Mouse (Mus musculus) limb, embryonic 11.5 days (tissue): ENCODE data around the gene Nans. TPM values are rescaled to one million over a fixed set of nuclear protein-coding genes. Genes with fewer than 3 reads are reported as not detected.

ENCODE experiments used
- ATAC-seq: fragments of 200-750 bp; cut with Nextera tagmentation; 2 replicates; pipeline ENCODE4 v1.8.0; 2017; ENCODE audit warnings: low read depth; ENCODE audit not compliant: insufficient number of reproducible peaks, low FRiP score, low TSS enrichment
- DNase-seq: peaks from one replicate; pipeline ENCODE4 v3.0.0-alpha.2; 2015; ENCODE audit warnings: low spot score
- H3K27ac ChIP-seq: fragments of 300-500 bp; sonication (generic); replicated peaks from 2 replicates; pipeline ENCODE4 v1.5.1; 2014; ENCODE audit warnings: low read depth, mild to moderate bottlenecking, low read length
- H3K27me3 ChIP-seq: fragments of 300-500 bp; sonication (generic); 2 replicates; pipeline ENCODE4 v1.6.1; 2014; ENCODE audit warnings: mild to moderate bottlenecking, low read length, mixed read lengths; ENCODE audit not compliant: control insufficient read depth, insufficient read depth
- H3K36me3 ChIP-seq: fragments of 300-500 bp; sonication (generic); 2 replicates; pipeline ENCODE4 v1.6.1; 2014; ENCODE audit warnings: mild to moderate bottlenecking, low read length, moderate library complexity, mixed read lengths; ENCODE audit not compliant: control insufficient read depth, insufficient read depth
- H3K4me1 ChIP-seq: fragments of 300-500 bp; sonication (generic); 2 replicates; pipeline ENCODE4 v1.6.1; 2014; ENCODE audit warnings: low read length, mixed read lengths; ENCODE audit not compliant: control insufficient read depth, insufficient read depth
- H3K4me2 ChIP-seq: fragments of 300-500 bp; sonication (generic); 2 replicates; pipeline ENCODE4 v1.6.1; 2014; ENCODE audit warnings: low read depth, mild to moderate bottlenecking, moderate library complexity; ENCODE audit not compliant: severe bottlenecking
- H3K4me3 ChIP-seq: fragments of 300-500 bp; sonication (generic); 2 replicates; pipeline ENCODE4 v1.5.1; 2014; ENCODE audit warnings: low read depth, low read length
- H3K9ac ChIP-seq: fragments of 300-500 bp; sonication (generic); 2 replicates; pipeline ENCODE4 v1.6.1; 2014; ENCODE audit warnings: mild to moderate bottlenecking, low read length
- H3K9me3 ChIP-seq: fragments of 300-500 bp; sonication (generic); 2 replicates; pipeline ENCODE4 v1.6.1; 2016; ENCODE audit warnings: low read length; ENCODE audit not compliant: control insufficient read depth
- WGBS: fragments of 180-500 bp; shearing (Covaris S2); extraction: QIAGEN DNeasy Blood & Tissue Kit; methylation state at CpG from one replicate; pipeline ENCODE4 v1.1.7; 2014; 5-methylcytosine and 5-hydroxymethylcytosine counted together
- polyA plus RNA-seq: library from polyadenylated mRNA; unstranded; fragments of >200 nt; fragmentation: Nextera tagmentation; extraction: Ambion mirVana; gene quantifications from 2 replicates; pipeline ENCODE4 v1.2.1, GENCODE M21; 2014

The Nans gene
- polyA plus RNA-seq, 1 experiment from 2014 or later = 98.0 TPM

GRCm38 (mm10) chr4:46532511-46532910, 43.5 kb downstream of the Nans start:
- ATAC-seq (no peak), DNase-seq (no peak)
- H3K27me3 ChIP-seq = peaks cover 32% of the 10 kb centered on the region
- H3K4me2 ChIP-seq = no peak overlapping the region
- no peak overlapping the region for H3K4me3 ChIP-seq
- no peaks in the 10 kb centered on the region for H3K36me3 ChIP-seq
- H3K27ac ChIP-seq = no peak overlapping the region
- 89% methylated on average over 2 of the region's 2 CpGs for WGBS
- H3K9ac ChIP-seq = no peak overlapping the region
- peaks cover 2% of the 10 kb centered on the region; the same call in 1 of the 2 replicates for H3K4me1 ChIP-seq
- no peaks in the 10 kb centered on the region for H3K9me3 ChIP-seq

DNA sequence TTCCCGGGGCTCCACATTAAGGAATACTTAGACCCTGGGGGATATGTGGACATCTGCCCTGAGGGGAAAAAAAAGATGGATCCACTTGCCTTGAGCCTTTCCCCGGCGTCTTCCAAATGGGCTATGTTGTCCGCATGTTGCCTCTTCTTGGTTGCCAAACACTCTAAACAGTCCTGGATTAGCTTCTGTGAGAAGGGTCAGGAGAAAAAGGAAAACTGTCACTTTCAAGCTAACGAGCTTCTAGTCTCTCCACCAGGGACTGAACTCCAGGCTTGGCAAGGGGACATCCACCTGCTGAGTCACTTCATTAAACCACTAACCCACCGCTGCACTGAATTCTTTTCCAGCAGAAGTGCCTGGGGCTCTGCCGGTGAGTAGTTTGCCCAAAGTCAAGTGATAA, 43.9 kb downstream of the Nans start:
- WGBS = 69% methylated on average over 7 of the region's 7 CpGs
- no peak for DNase-seq
- no peaks in the 10 kb centered on the region for H3K36me3 ChIP-seq
- H3K27me3 ChIP-seq = peaks cover 36% of the 10 kb centered on the region
- H3K4me1 ChIP-seq = peaks cover 2% of the 10 kb centered on the region; the same call in 1 of the 2 replicates
- no peak overlapping the region for H3K4me2 ChIP-seq
- ATAC-seq = no peak
- no peak overlapping the region for H3K4me3 ChIP-seq
- no peak overlapping the region for H3K27ac ChIP-seq
- no peak overlapping the region for H3K9ac ChIP-seq
- no peaks in the 10 kb centered on the region for H3K9me3 ChIP-seq

GRCm38 (mm10) chr4:46533934-46534720, 45.1 kb downstream of the Nans start:
- H3K4me1 ChIP-seq = peaks cover 2% of the 10 kb centered on the region; the same call in 1 of the 2 replicates
- ATAC-seq (no peak), DNase-seq (peak; percentile 39)
- H3K27me3 ChIP-seq = peaks cover 40% of the 10 kb centered on the region
- H3K4me2 ChIP-seq = no peak overlapping the region
- no peak overlapping the region for H3K27ac ChIP-seq
- H3K4me3 ChIP-seq = peak overlapping the region; percentile 7; the same call in 1 of the 2 replicates
- 8% methylated on average over 29 of the region's 29 CpGs for WGBS
- no peaks in the 10 kb centered on the region for H3K9me3 ChIP-seq
- no peaks in the 10 kb centered on the region for H3K36me3 ChIP-seq
- H3K9ac ChIP-seq = no peak overlapping the region

DNA sequence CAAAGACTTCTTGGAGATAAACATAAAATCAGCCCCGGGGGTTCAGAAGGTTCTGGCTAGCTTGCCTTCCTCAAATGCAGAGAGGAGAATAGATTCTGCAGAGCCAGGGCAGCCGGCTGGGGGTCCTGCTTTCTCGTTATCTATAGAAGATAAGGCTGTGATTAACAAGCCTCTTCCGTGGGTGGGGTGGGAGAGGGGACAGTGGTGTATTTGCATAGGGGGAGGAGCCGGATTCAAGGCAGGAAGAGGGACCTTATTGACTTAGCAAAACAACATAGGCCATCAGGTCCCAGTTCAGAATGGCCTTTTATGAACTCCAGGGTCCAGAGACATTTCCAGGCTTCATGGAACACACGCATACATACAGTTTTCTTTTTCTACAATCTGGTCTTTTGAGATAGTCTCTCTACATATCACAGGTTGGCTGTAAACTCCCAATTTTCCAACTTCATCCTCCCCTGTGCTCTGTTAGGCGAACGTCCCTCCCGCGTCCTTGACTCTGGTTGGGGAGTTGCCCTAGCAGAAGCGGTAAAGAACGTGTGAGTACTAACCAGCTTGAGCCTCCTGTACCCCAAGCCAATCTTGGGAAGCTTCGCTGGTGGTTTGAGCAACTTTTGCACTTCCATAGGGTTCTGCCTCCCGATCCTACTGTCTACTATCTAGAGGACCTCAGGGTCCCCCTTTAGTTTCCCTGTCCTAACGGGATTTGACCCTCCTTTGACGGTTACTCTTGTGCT, 46.2 kb downstream of the Nans start:
- Histone ChIP-seq H3K36me3 (no peaks in the 10 kb centered on the region), H3K9ac (peak overlapping the region; percentile 50), H3K4me3 (peak overlapping the region; percentile 41), H3K4me2 (peak overlapping the region; percentile 69), H3K4me1 (peaks cover 2% of the 10 kb centered on the region; the same call in 1 of the 2 replicates), H3K27me3 (peaks cover 40% of the 10 kb centered on the region), H3K9me3 (no peaks in the 10 kb centered on the region), H3K27ac (no peak overlapping the region)
- WGBS = 5% methylated on average over 16 of the region's 16 CpGs
- no peak for ATAC-seq
- no peak for DNase-seq

- DNase-seq = peak; percentile 67
- H3K4me3 ChIP-seq = peak within 1 kb of the TSS; percentile 41
- peaks cover 2% of the 10 kb centered on the region; the same call in 1 of the 2 replicates for H3K4me1 ChIP-seq
- H3K9ac ChIP-seq = peak within 1 kb of the TSS; percentile 50
- peaks cover 40% of the 10 kb centered on the region for H3K27me3 ChIP-seq
- no peaks in the 10 kb centered on the region for H3K36me3 ChIP-seq
- no peaks in the 10 kb centered on the region for H3K9me3 ChIP-seq
- peak; percentile 73 for ATAC-seq
- peak within 1 kb of the TSS; percentile 69 for H3K4me2 ChIP-seq
- WGBS = under 1% methylated on average over 46 of the region's 46 CpGs
- no peak within 1 kb of the TSS for H3K27ac ChIP-seq
Measured at GRCm38 (mm10) chr4:46535840-46536361, 46.9 kb downstream of the Nans start, which contains the start of gene Trim14. Gene Trim14, minus strand, starts transcription at chr4:46536141.

- no peak for DNase-seq
- no peak overlapping the region for H3K4me2 ChIP-seq
- no peak overlapping the region for H3K27ac ChIP-seq
- H3K27me3 ChIP-seq = peaks cover 34% of the 10 kb centered on the region
- H3K4me1 ChIP-seq = peaks cover 2% of the 10 kb centered on the region; the same call in 1 of the 2 replicates
- H3K9me3 ChIP-seq = no peaks in the 10 kb centered on the region
- 53% methylated on average over 9 of the region's 9 CpGs for WGBS
- no peaks in the 10 kb centered on the region for H3K36me3 ChIP-seq
- H3K4me3 ChIP-seq = no peak overlapping the region
- no peak overlapping the region for H3K9ac ChIP-seq
- no peak for ATAC-seq
Measured at GRCm38 (mm10) chr4:46539167-46539566, 50.1 kb downstream of the Nans start.

- WGBS = 43% methylated on average over 9 of the region's 9 CpGs
- H3K9me3 ChIP-seq = no peaks in the 10 kb centered on the region
- no peak overlapping the region for H3K27ac ChIP-seq
Measured at GRCm38 (mm10) chr4:46541707-46542106, 52.7 kb downstream of the Nans start.

GRCm38 (mm10) chr4:46543366-46544050, 54.5 kb downstream of the Nans start:
- H3K4me2 ChIP-seq = no peak overlapping the region
- no peak for DNase-seq
- no peak overlapping the region for H3K27ac ChIP-seq
- ATAC-seq = no peak
- no peak overlapping the region for H3K4me3 ChIP-seq
- H3K9me3 ChIP-seq = no peaks in the 10 kb centered on the region
- H3K36me3 ChIP-seq = no peaks in the 10 kb centered on the region
- H3K4me1 ChIP-seq = no peaks in the 10 kb centered on the region
- no peaks in the 10 kb centered on the region; the same call in 1 of the 2 replicates for H3K27me3 ChIP-seq
- 94% methylated on average over 13 of the region's 13 CpGs for WGBS
- H3K9ac ChIP-seq = no peak overlapping the region

More at GRCm38 (mm10) chr4:46541707-46542106, 52.7 kb downstream of the Nans start:
- H3K36me3 ChIP-seq = no peaks in the 10 kb centered on the region
- H3K27me3 ChIP-seq = peaks cover 9% of the 10 kb centered on the region
- H3K4me2 ChIP-seq = no peak overlapping the region
- H3K4me1 ChIP-seq = no peaks in the 10 kb centered on the region
- H3K4me3 ChIP-seq = no peak overlapping the region
- no peak overlapping the region for H3K9ac ChIP-seq
- DNase-seq (no peak), ATAC-seq (no peak)
